Mouse (Mus musculus) Patski (cell line): ENCODE measurements around the gene Gm1673. TPM values are rescaled to one million over a fixed set of nuclear protein-coding genes. Genes with fewer than 3 reads are reported as not detected.
"Not testable (repeated sequence)": the region's sequence is repeated elsewhere in the genome, so short reads cannot be mapped to it uniquely, and the experiment has no call there.

Experiments
- ATAC-seq: fragments of 100-300 bp; one replicate; pipeline ENCODE4 v1.8.0; 2021
- CTCF ChIA-PET: fragments of 350-600 bp; sonication (Branson Sonifier 250); formaldehyde crosslinking; loops from one replicate; lab custom pipeline; 2022; ENCODE audit warnings: inconsistent platforms; lab: Charles Lee
- POLR2A ChIA-PET: fragments of 350-600 bp; sonication (Branson Sonifier 250); formaldehyde crosslinking; loops from one replicate; lab custom pipeline; 2022; ENCODE audit warnings: antibody characterized with exemption, inconsistent platforms; lab: Charles Lee
- DNase-seq: peaks from one replicate; pipeline ENCODE4 v3.0.0-alpha.2; 2011; ENCODE audit warnings: low read depth, low spot score
- H3K27me3 ChIP-seq: fragments of 371-371 bp; one replicate; pipeline ENCODE4 v1.5.1; 2021
- CTCF ChIP-seq: fragments of 100-300 bp; IDR thresholded peaks from one replicate; pipeline ENCODE4 v1.5.1; 2021
- in situ Hi-C: fragments of 300-500 bp; cut with MboI; formaldehyde crosslinking; loops from 3 replicates; pipeline ENCODE4 v1.11.1; 2018; ENCODE audit warnings: low pct_unique_long_range_greater_than_20kb, mixed read lengths
- polyA plus RNA-seq: library from polyadenylated mRNA; unstranded; gene quantifications from one replicate; pipeline ENCODE4 v1.2.3, GENCODE M21; 2021

Gene Gm1673
- polyA plus RNA-seq: 68.6 TPM

GRCm38 (mm10) chr5:33983309-33984121 is at the start of gene Gm1673:
Gm1673 (plus strand) TSS chr5:33983433.
- in situ Hi-C loops: no loop called here
- ChIA-PET POLR2A (interaction anchor here (0.6 kb wide), 1 partner anchor 561 kb away, joined by 3 read pairs; no protein-coding TSS in a partner anchor), CTCF (no interaction called here)
- H3K27me3 ChIP-seq: no peaks in the 10 kb centered on the region
- peak; percentile 75 for ATAC-seq
- TF ChIP-seq CTCF: peak; percentile 99
- DNase-seq: no peak

- no peak for DNase-seq
- ChIA-PET CTCF (interaction anchor here (1.2 to 1.3 kb wide), 2 partner anchors 12 to 31 kb away, joined by 3 to 4 read pairs; no protein-coding TSS in a partner anchor), POLR2A (no interaction called here)
- no peaks in the 10 kb centered on the region for H3K27me3 ChIP-seq
- in situ Hi-C loops: loop anchor here (10.0 kb wide), 1 partner anchor 259 kb away; no protein-coding TSS in a partner anchor
- no peak for TF ChIP-seq CTCF
- ATAC-seq: no peak
These were observed 49.2 kb upstream of the Gm1673 start for GRCm38 (mm10) chr5:33934081-33934480.

DNA sequence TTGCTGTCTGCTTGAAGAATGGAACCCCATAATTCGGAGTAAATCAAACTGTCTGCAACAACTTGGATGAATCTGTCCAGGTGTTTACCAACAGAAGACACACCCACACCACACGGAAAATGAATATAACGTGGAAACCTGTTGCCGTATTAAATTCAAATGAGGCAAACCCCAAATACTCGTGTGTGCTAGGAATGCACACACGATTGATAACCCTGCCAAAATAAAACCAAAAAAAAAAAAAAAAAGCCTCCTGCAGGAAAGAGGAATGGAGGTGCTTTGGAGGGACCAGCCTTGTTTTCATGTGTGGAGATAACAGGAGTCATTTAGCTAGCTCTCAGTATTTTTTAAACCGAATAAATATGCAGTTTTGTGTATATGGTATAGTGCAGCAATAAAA is 48.4 kb upstream of the Gm1673 start:
- ATAC-seq (no peak), DNase-seq (no peak)
- ChIA-PET POLR2A (interaction anchor here (0.9 kb wide), 1 partner anchor 52 kb away, joined by 3 read pairs; no protein-coding TSS in a partner anchor), CTCF (interaction anchor here (1.2 to 1.3 kb wide), 2 partner anchors 13 to 32 kb away, joined by 3 to 4 read pairs; no protein-coding TSS in a partner anchor)
- TF ChIP-seq CTCF: no peak
- no peaks in the 10 kb centered on the region for H3K27me3 ChIP-seq
- in situ Hi-C loops: loop anchor here (10.0 kb wide), 1 partner anchor 260 kb away; no protein-coding TSS in a partner anchor

- ChIA-PET POLR2A (no interaction called here), CTCF (no interaction called here)
- TF ChIP-seq CTCF: no peak
- no peak for DNase-seq
- peak; percentile 26 for ATAC-seq
- no peaks in the 10 kb centered on the region for H3K27me3 ChIP-seq
- in situ Hi-C loops: loop anchor here (10.0 kb wide), 1 partner anchor 261 kb away; no protein-coding TSS in a partner anchor
These were observed 47.5 kb upstream of the Gm1673 start for GRCm38 (mm10) chr5:33935700-33936111.

DNA sequence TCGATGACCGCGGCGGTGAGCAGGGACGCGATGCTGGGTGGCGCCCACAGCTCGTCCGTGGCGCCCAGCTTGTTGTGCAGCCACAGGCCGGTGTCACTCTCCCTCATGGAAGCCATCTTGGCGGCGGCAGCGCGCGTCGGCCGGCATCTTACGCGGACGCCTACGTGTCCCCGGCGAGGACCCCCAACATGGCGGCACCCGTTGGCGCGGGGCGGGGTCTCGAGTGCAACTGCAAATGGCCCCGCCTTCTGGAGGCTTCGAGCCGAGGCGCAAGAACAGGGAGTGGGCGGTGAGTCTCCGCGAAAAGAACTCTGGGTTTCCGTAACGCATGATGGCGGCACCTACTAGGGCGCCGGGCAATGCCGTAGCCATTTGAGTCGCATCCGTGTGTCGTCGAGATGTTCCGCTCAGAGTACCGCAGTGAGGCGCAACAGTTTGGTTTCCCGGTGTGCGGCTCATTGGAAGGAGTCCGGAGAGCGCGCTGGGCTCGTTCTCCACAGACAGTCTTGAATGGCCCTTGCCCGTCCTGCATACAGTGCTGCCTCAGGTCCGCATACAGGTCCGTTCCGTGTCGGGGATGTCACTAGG is 47.0 kb upstream of the Gm1673 start, which contains the start of gene Nelfa:
Nelfa (minus strand) TSS at position 294 of the 588 bp plus-strand sequence.
- CTCF ChIA-PET: no interaction called here

DNA sequence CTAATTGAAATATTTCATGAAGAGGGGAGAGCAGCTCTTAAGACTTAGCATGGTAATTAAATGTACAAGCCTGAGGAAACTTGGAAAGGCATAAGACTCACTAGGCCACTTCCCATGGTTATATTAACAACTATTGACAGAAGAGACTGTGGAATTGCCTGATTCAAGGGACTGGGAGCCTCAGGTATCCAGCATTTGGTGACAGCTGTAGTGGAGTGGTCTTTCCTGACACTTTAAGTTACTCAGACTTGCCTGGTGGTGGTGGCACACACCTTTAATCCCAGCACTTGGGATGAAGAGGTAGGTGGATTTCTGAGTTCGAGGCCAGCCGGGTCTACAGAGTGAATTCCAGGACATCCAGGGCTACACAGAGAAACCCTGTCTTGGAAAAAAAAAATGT is 46.0 kb upstream of the Gm1673 start:
- DNase-seq (no peak), ATAC-seq (no peak)
- POLR2A ChIA-PET: interaction anchor here (0.6 kb wide), 1 partner anchor 299 kb away, joined by 7 read pairs; no protein-coding TSS in a partner anchor
- CTCF ChIA-PET: interaction anchor here (0.8 kb wide), 1 partner anchor 8 kb away, joined by 3 read pairs; no protein-coding TSS in a partner anchor
- H3K27me3 ChIP-seq: no peaks in the 10 kb centered on the region
- no peak for TF ChIP-seq CTCF
- in situ Hi-C loops: loop anchor here (10.0 kb wide), 1 partner anchor 262 kb away; no protein-coding TSS in a partner anchor

More for the DNA sequence above, 47.0 kb upstream of the Gm1673 start, which contains the start of gene Nelfa:
- DNase-seq (peak; percentile 93), ATAC-seq (peak; percentile 92)
- no peaks in the 10 kb centered on the region for H3K27me3 ChIP-seq
- no peak for TF ChIP-seq CTCF
- in situ Hi-C loops: loop anchor here (10.0 kb wide), 1 partner anchor 261 kb away; no protein-coding TSS in a partner anchor
- POLR2A ChIA-PET: no interaction called here

GRCm38 (mm10) chr5:33938448-33938847 is 44.8 kb upstream of the Gm1673 start:
- ChIA-PET CTCF (no interaction called here), POLR2A (interaction anchor here (0.6 kb wide), 1 partner anchor 92 kb away, joined by 3 read pairs; no protein-coding TSS in a partner anchor)
- TF ChIP-seq CTCF: no peak
- no peak for DNase-seq
- H3K27me3 ChIP-seq: no peaks in the 10 kb centered on the region
- in situ Hi-C loops: loop anchor here (10.0 kb wide), 1 partner anchor 264 kb away; no protein-coding TSS in a partner anchor
- no peak for ATAC-seq

GRCm38 (mm10) chr5:33947035-33947434 is 36.2 kb upstream of the Gm1673 start:
- H3K27me3 ChIP-seq, in situ Hi-C loops, ATAC-seq, POLR2A ChIA-PET, DNase-seq, CTCF ChIA-PET: not testable (repeated sequence)
- TF ChIP-seq CTCF: peak; percentile 18

GRCm38 (mm10) chr5:33948314-33948713 is 34.9 kb upstream of the Gm1673 start:
- no peak for DNase-seq
- in situ Hi-C loops: no loop called here
- no peak for ATAC-seq
- POLR2A ChIA-PET: no interaction called here
- CTCF ChIA-PET: no interaction called here
- H3K27me3 ChIP-seq: peaks cover 9% of the 10 kb centered on the region
- TF ChIP-seq CTCF: no peak
